Mouse (Mus musculus) hindbrain, embryonic 10.5 days (tissue): ENCODE data around the gene Txnrd3. TPM values are rescaled to one million over a fixed set of nuclear protein-coding genes. Genes with fewer than 3 reads are reported as not detected.
A peak's percentile ranks its signal among the peaks of the same experiment; 100 is the strongest.

Experiments
- DNase-seq: peaks from one replicate; pipeline ENCODE4 v3.0.0-alpha.2; 2017; ENCODE audit warnings: low spot score
- H3K27ac ChIP-seq: fragments of 300-500 bp; sonication (generic); 2 replicates; pipeline ENCODE4 v1.5.1; 2016; ENCODE audit warnings: mild to moderate bottlenecking, moderate library complexity
- H3K27me3 ChIP-seq: fragments of 300-500 bp; sonication (generic); 2 replicates; pipeline ENCODE4 v1.6.1; 2016; ENCODE audit warnings: mild to moderate bottlenecking; ENCODE audit not compliant: poor library complexity, insufficient read depth, severe bottlenecking
- H3K36me3 ChIP-seq: fragments of 300-500 bp; sonication (generic); 2 replicates; pipeline ENCODE4 v1.6.1; 2016; ENCODE audit warnings: mild to moderate bottlenecking, moderate library complexity
- H3K4me1 ChIP-seq: fragments of 300-500 bp; sonication (generic); replicated peaks from 2 replicates; pipeline ENCODE4 v1.6.1; 2016; ENCODE audit warnings: mild to moderate bottlenecking
- H3K4me3 ChIP-seq: fragments of 300-500 bp; sonication (generic); 2 replicates; pipeline ENCODE4 v1.5.1; 2016; ENCODE audit warnings: mild to moderate bottlenecking, moderate library complexity
- H3K9me3 ChIP-seq: fragments of 300-500 bp; sonication (generic); 2 replicates; pipeline ENCODE4 v1.6.1; 2016; ENCODE audit warnings: mild to moderate bottlenecking, moderate library complexity
- WGBS: fragments of 180-500 bp; shearing (Covaris S2); methylation state at CpG from one replicate; pipeline ENCODE4 v1.1.7; 2016; 5-methylcytosine and 5-hydroxymethylcytosine counted together
- polyA plus RNA-seq: library from polyadenylated mRNA; unstranded; fragments of >200 nt; fragmentation: Nextera tagmentation; extraction: Ambion mirVana; gene quantifications from 2 replicates; pipeline ENCODE4 v1.2.1, GENCODE M21; 2016

Txnrd3 gene
- polyA plus RNA-seq, 1 experiment from 2014 or later: 12.0 TPM

GRCm38 (mm10) chr6:89660490-89660889 is 16.7 kb downstream of the Txnrd3 start:
- Histone ChIP-seq H3K36me3 (peaks cover 16% of the 10 kb centered on the region), H3K27me3 (no peaks in the 10 kb centered on the region), H3K4me3 (no peak overlapping the region), H3K9me3 (no peaks in the 10 kb centered on the region), H3K4me1 (no peaks in the 10 kb centered on the region), H3K27ac (no peak overlapping the region)
- 82% methylated on average over 1 of the region's 1 CpGs for WGBS
- no peak for DNase-seq

GRCm38 (mm10) chr6:89662521-89662920 is 18.7 kb downstream of the Txnrd3 start:
- peaks cover 16% of the 10 kb centered on the region for H3K36me3 ChIP-seq
- H3K4me1 ChIP-seq: no peaks in the 10 kb centered on the region
- WGBS: 87% methylated on average over 3 of the region's 3 CpGs
- no peak overlapping the region for H3K27ac ChIP-seq
- DNase-seq: no peak
- no peaks in the 10 kb centered on the region for H3K27me3 ChIP-seq
- no peaks in the 10 kb centered on the region for H3K9me3 ChIP-seq
- no peak overlapping the region for H3K4me3 ChIP-seq

- Histone ChIP-seq H3K9me3 (no peaks in the 10 kb centered on the region), H3K4me3 (no peak overlapping the region), H3K27ac (no peak overlapping the region), H3K27me3 (no peaks in the 10 kb centered on the region), H3K4me1 (no peaks in the 10 kb centered on the region), H3K36me3 (peaks cover 16% of the 10 kb centered on the region)
- WGBS: 67% methylated on average over 8 of the region's 8 CpGs
- no peak for DNase-seq
These were observed 21.4 kb downstream of the Txnrd3 start for GRCm38 (mm10) chr6:89665155-89665554.

- no peak for DNase-seq
- no peak overlapping the region for H3K27ac ChIP-seq
These were observed 21.9 kb downstream of the Txnrd3 start for GRCm38 (mm10) chr6:89665667-89666066.

GRCm38 (mm10) chr6:89666976-89667375 is 23.2 kb downstream of the Txnrd3 start:
- no peak overlapping the region for H3K27ac ChIP-seq
- no peak overlapping the region for H3K4me3 ChIP-seq
- no peaks in the 10 kb centered on the region for H3K27me3 ChIP-seq
- no peaks in the 10 kb centered on the region for H3K9me3 ChIP-seq
- DNase-seq: no peak
- 87% methylated on average over 3 of the region's 3 CpGs for WGBS
- H3K36me3 ChIP-seq: peaks cover 16% of the 10 kb centered on the region
- no peaks in the 10 kb centered on the region for H3K4me1 ChIP-seq

More at GRCm38 (mm10) chr6:89665667-89666066, 21.9 kb downstream of the Txnrd3 start:
- Histone ChIP-seq H3K4me3 (no peak overlapping the region), H3K36me3 (peaks cover 16% of the 10 kb centered on the region), H3K9me3 (no peaks in the 10 kb centered on the region), H3K27me3 (no peaks in the 10 kb centered on the region), H3K4me1 (no peaks in the 10 kb centered on the region)
- WGBS: 89% methylated on average over 7 of the region's 7 CpGs

GRCm38 (mm10) chr6:89669556-89669955 is 25.8 kb downstream of the Txnrd3 start:
- Histone ChIP-seq H3K9me3 (no peaks in the 10 kb centered on the region), H3K4me1 (no peaks in the 10 kb centered on the region), H3K4me3 (no peak overlapping the region), H3K27ac (no peak overlapping the region), H3K27me3 (no peaks in the 10 kb centered on the region), H3K36me3 (peaks cover under 1% of the 10 kb centered on the region; the same call in 1 of the 2 replicates)
- WGBS: 86% methylated on average over 6 of the region's 6 CpGs
- DNase-seq: no peak

GRCm38 (mm10) chr6:89671431-89671830 is 27.6 kb downstream of the Txnrd3 start:
- whole genome bisulfite sequencing: 85% methylated on average over 6 of the region's 6 CpGs
- no peaks in the 10 kb centered on the region for H3K4me1 ChIP-seq
- H3K27me3 ChIP-seq: no peaks in the 10 kb centered on the region
- DNase-seq: no peak
- H3K36me3 ChIP-seq: peaks cover 12% of the 10 kb centered on the region
- no peaks in the 10 kb centered on the region for H3K9me3 ChIP-seq
- H3K4me3 ChIP-seq: no peak overlapping the region
- H3K27ac ChIP-seq: no peak overlapping the region

GRCm38 (mm10) chr6:89672641-89673040 is 28.9 kb downstream of the Txnrd3 start:
- H3K4me1 ChIP-seq: no peaks in the 10 kb centered on the region
- H3K36me3 ChIP-seq: peaks cover 12% of the 10 kb centered on the region
- no peak overlapping the region for H3K27ac ChIP-seq
- no peaks in the 10 kb centered on the region for H3K9me3 ChIP-seq
- WGBS: 87% methylated on average over 7 of the region's 7 CpGs
- no peak for DNase-seq
- H3K4me3 ChIP-seq: no peak overlapping the region
- no peaks in the 10 kb centered on the region for H3K27me3 ChIP-seq

- Histone ChIP-seq H3K9me3 (no peaks in the 10 kb centered on the region), H3K4me1 (no peaks in the 10 kb centered on the region), H3K36me3 (peaks cover 12% of the 10 kb centered on the region), H3K4me3 (no peak overlapping the region), H3K27me3 (no peaks in the 10 kb centered on the region), H3K27ac (no peak overlapping the region)
- no peak for DNase-seq
- WGBS: 91% methylated on average over 11 of the region's 11 CpGs
These were observed 29.5 kb downstream of the Txnrd3 start for GRCm38 (mm10) chr6:89673135-89673780.

GRCm38 (mm10) chr6:89678522-89678921 is 34.7 kb downstream of the Txnrd3 start:
- Histone ChIP-seq H3K36me3 (peaks cover 12% of the 10 kb centered on the region), H3K27me3 (no peaks in the 10 kb centered on the region), H3K9me3 (no peaks in the 10 kb centered on the region), H3K4me1 (no peaks in the 10 kb centered on the region; the same call in 1 of the 2 replicates), H3K27ac (no peak overlapping the region), H3K4me3 (no peak overlapping the region)
- DNase-seq: no peak
- WGBS: 77% methylated on average over 4 of the region's 4 CpGs

GRCm38 (mm10) chr6:89679291-89679835 is 35.6 kb downstream of the Txnrd3 start:
- DNase-seq: peak; percentile 74
- Histone ChIP-seq H3K36me3 (peaks cover 12% of the 10 kb centered on the region), H3K27me3 (no peaks in the 10 kb centered on the region), H3K4me1 (no peaks in the 10 kb centered on the region; the same call in 1 of the 2 replicates), H3K27ac (no peak overlapping the region), H3K4me3 (no peak overlapping the region), H3K9me3 (no peaks in the 10 kb centered on the region)
- WGBS: 24% methylated on average over 10 of the region's 10 CpGs

GRCm38 (mm10) chr6:89680155-89680554 is 36.4 kb downstream of the Txnrd3 start:
- Histone ChIP-seq H3K36me3 (peaks cover 8% of the 10 kb centered on the region), H3K27me3 (no peaks in the 10 kb centered on the region), H3K9me3 (no peaks in the 10 kb centered on the region), H3K4me3 (no peak overlapping the region), H3K27ac (no peak overlapping the region), H3K4me1 (no peaks in the 10 kb centered on the region; the same call in 1 of the 2 replicates)
- 10% methylated on average over 8 of the region's 8 CpGs for WGBS
- DNase-seq: peak; percentile 86

GRCm38 (mm10) chr6:89684231-89684630 is 40.4 kb downstream of the Txnrd3 start:
- no peak overlapping the region for H3K27ac ChIP-seq
- 60% methylated on average over 1 of the region's 1 CpGs for WGBS
- H3K27me3 ChIP-seq: no peaks in the 10 kb centered on the region
- H3K4me3 ChIP-seq: no peak overlapping the region
- H3K9me3 ChIP-seq: no peaks in the 10 kb centered on the region
- H3K36me3 ChIP-seq: no peaks in the 10 kb centered on the region
- no peak for DNase-seq
- no peaks in the 10 kb centered on the region; the same call in 1 of the 2 replicates for H3K4me1 ChIP-seq
